Mouse (Mus musculus): ENCODE measurements at regions not wholly inside any gene's neighbourhood (a gene's known extent, or its start where the extent isn't known, plus 50 kb on each side); places are given as distances from the start of the nearest gene placed in this dataset.
"Not testable (repeated sequence)": the region's sequence is repeated elsewhere in the genome, so short reads cannot be mapped to it uniquely, and the experiment has no call there.

DNA sequence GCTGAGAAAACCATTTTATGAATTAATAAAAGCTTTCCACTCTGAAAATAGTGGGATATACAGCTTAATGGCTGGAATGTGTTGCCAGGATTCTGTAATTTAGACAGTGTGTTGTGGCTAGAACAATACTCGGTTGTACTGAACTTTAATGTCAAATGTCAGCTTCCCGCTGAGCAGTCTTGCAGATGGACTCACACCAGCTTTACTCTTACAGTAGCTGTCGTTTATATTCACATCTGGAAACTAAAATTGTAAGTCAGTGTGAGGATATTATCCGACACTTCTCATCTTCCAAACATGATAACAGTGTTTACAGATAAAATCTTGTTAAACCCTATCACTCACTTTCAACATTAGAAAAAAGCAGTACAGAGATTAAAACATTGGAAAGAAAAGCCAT lies 328.3 kb upstream of the Gje1 start:
- no peak for DNase-seq (ENCODE audit: low spot score)

DNA sequence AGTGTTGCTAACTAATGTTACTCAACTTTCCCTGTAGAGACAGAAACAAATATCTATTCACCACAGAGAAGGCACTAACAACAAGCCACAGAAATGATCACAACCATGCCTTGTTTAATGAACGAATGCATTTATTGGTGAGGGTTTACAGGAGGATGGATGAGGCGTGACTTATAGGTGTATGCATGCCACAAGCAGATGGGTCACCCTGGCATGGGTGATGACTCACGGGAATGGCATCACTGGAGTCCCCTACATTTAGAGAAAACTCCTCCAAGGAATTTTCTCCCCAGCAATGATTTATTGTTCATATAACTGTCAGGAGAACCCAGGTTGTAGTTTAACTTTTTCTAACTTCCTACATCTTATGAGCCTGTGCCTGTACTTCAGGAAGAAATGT lies 319.6 kb upstream of the Gje1 start:
- no peak for DNase-seq (ENCODE audit: low spot score)

GRCm38 (mm10) chr10:15031517-15031916 lies 313.5 kb upstream of the Gje1 start:
- no peak for DNase-seq (ENCODE audit: low spot score)

DNA sequence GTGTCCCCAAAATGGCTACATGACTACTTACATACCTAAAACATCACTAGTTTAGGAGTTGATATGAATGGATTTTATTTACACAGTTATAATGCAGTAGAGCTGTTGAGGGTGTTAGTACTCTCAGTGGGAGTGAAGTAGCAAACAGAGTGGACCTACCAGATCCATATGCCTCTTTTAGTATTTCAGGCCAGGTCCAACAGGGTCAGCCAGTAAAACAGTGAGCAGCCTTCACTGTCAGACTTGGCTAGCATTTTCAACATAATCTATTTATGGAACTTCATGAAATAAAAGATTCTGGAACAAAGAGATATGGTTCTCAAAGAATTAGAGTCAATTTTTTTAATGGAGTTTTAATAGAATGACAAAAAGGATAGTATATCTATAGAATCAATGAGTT lies 311.1 kb upstream of the Gje1 start:
- no peak for DNase-seq (ENCODE audit: low spot score)

GRCm38 (mm10) chr10:15013919-15014318 lies 295.9 kb upstream of the Gje1 start:
- no peak for DNase-seq (ENCODE audit: low spot score)

DNA sequence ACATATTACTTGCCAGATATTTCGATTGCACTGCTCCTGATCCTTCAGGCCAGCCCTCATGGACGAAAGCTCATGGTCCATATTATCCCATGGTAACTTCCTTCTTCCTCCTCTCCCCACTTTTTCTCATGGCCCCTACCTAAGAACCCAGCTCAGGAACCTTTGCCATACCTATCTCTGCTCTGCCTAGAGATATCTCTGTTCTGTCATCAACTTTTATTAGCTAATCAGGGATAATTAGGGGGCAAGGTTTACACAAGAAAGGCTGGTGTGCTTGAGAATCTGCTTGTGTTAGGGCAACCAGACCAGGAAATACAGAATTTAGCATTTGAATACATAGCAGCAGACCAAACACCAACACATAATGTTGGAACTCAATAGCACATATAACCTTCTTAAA lies 278.4 kb upstream of the Gje1 start:
- DNase-seq (ENCODE audit: low spot score) = no peak

DNA sequence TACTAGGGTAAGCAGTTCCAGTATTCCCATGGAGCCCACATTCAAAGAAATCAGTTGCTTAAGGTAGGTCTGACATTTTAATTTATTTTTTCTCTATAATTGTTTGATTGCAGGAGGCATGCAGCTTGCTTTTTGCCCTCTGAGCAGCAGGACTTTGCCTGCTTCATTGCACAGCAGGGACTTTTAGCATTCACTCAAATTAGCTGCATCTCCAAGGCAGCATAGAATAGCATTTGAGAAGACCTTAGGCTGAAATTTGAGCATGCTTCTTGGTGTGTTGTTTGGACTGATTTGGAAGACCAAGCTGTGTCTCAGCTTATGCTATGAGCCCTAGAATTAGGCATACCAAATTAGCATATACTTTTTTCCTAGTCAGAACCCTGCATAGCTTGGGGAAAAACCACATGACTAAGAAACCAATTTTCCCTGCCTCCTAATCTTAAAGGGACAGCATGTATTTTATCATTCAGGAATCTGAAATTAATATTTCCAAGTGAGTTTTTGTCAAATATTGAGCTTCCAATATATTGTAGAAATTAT lies 271.7 kb upstream of the Gje1 start:
- DNase-seq (ENCODE audit: low spot score) = no peak

GRCm38 (mm10) chr10:14986566-14986965 lies 268.6 kb upstream of the Gje1 start:
- DNase-seq (ENCODE audit: low spot score) = not testable (repeated sequence)

GRCm38 (mm10) chr10:14978093-14978755 lies 260.2 kb upstream of the Gje1 start:
- DNase-seq (ENCODE audit: low spot score) = peak; percentile 49

GRCm38 (mm10) chr10:14977268-14978000 lies 259.4 kb upstream of the Gje1 start:
- peak; percentile 65 for DNase-seq (ENCODE audit: low spot score)

- no peak for DNase-seq (ENCODE audit: low spot score)
These were observed 251.7 kb upstream of the Gje1 start for GRCm38 (mm10) chr10:14969726-14970125.

DNA sequence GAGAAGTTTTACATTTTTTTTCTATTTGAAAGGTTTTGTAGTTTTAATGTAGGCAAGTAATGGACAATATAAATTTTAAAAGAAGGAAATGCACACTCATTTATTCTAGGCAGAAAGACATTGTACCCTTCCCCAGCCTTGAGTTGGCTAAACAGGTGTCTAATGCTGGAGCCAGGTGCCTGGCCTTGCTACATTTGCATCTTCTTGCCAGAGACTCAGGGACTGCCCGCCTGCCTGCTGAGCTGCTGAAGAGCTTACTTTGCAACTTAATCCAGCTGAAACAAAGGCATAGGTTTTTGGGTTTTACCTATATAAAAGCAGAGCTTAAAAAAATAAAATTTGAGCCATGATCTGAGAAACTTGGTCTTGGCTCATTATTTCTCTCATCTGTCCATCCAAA lies 249.6 kb upstream of the Gje1 start:
- DNase-seq (ENCODE audit: low spot score) = no peak

DNA sequence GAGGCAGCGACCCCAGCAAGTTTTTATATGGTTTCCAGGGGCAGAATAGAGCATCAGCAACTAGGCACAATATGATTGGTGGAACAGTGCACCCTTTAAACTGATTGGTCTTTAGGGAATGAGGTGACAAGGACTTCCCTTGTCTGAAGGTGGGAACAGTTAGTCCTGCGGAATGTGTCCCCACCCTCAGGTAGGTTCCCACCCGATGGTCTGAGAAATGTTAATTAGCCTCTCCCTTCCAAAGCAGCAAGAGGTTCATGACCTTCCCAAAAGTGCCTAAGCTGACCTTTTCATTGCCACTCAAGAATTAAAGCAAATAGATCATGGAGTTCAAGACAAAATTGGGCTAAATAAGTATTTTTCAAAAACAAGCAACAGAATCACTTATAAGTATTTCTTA lies 248.8 kb upstream of the Gje1 start:
- not testable (repeated sequence) for DNase-seq (ENCODE audit: low spot score)

DNA sequence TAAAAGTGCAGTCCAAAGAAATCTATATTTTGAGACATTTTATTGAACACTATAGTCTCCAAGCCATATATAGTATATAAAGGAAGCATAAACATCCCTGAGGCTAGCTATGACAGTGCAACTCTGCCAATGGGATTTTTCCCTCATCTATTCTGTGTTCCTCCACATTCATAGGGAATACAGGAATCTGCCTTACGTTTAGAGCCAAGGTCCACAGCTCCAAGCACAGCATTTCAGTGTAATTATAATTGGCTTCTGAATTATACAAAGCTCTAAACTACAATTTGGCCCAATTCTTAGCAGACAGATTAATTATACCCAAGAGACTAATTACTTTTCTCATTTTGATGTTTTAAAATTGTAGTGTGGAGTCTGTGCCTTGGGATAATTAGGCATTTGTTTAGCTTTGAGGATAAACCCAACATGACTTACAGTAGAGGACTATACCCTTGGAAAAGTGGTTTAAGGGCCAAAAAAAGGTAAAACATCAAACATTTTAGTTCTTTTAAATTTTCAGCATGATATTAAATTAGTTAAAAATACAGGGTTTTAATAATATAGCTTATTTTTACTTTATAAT lies 235.0 kb upstream of the Gje1 start:
- DNase-seq (ENCODE audit: low spot score) = no peak

- DNase-seq (ENCODE audit: low spot score) = no peak
These were observed 223.9 kb upstream of the Gje1 start for GRCm38 (mm10) chr10:14941875-14942274.
